Mouse (Mus musculus): ENCODE measurements at regions not wholly inside any gene's neighbourhood (a gene's known extent, or its start where the extent isn't known, plus 50 kb on each side); places are given as distances from the start of the nearest gene placed in this dataset.

GRCm38 (mm10) chr3:14998521-14998920, 112.4 kb downstream of the Car2 start:
- no peak for TF ChIP-seq USF1 (IDR thresholded peaks at IDR 0.05; ENCODE audit: low read depth, low read length)
- TF ChIP-seq E2F4 (IDR thresholded peaks at IDR 0.05; ENCODE audit: borderline replicate concordance, low read depth, low read length): no peak
- TF ChIP-seq NRF1 (IDR thresholded peaks at IDR 0.05; ENCODE audit: insufficient read depth, low read depth, low read length, poor library complexity, severe bottlenecking): no peak
- no peak for TF ChIP-seq ELF1 (IDR thresholded peaks at IDR 0.05; ENCODE audit: low read depth, low read length)
- no peak for TF ChIP-seq EP300 (IDR thresholded peaks at IDR 0.05; ENCODE audit: low read depth in 1 of 2, low read length in 2 of 2)
- no peak for TF ChIP-seq MYB (IDR thresholded peaks at IDR 0.05; ENCODE audit: low read depth, low read length)
- no peak for TF ChIP-seq ETS1 (IDR thresholded peaks at IDR 0.05; ENCODE audit: low read depth, low read length)
- no peak for TF ChIP-seq TAL1 (IDR thresholded peaks at IDR 0.05; ENCODE audit: low read length)
- no peak for TF ChIP-seq GATA1 (IDR thresholded peaks at IDR 0.05; ENCODE audit: low read depth, low read length)
- no peak for TF ChIP-seq SIN3A (IDR thresholded peaks at IDR 0.05; ENCODE audit: low read length)
- TF ChIP-seq SMC3 (IDR thresholded peaks at IDR 0.05; ENCODE audit: low read depth, low read length): no peak
- no peak for TF ChIP-seq BHLHE40 (IDR thresholded peaks at IDR 0.05; ENCODE audit: borderline replicate concordance, low read depth, low read length)
- TF ChIP-seq CHD1 (IDR thresholded peaks at IDR 0.05; ENCODE audit: low read depth, low read length): no peak
- TF ChIP-seq GABPA (IDR thresholded peaks at IDR 0.05; ENCODE audit: low read depth, low read length): no peak
- TF ChIP-seq ZC3H11A (IDR thresholded peaks at IDR 0.05; ENCODE audit: low read depth, low read length): no peak
- no peak for TF ChIP-seq MXI1 (IDR thresholded peaks at IDR 0.05; ENCODE audit: low read depth, low read length)
- TF ChIP-seq ZNF384 (IDR thresholded peaks at IDR 0.05; ENCODE audit: low read depth, low read length): no peak
- TF ChIP-seq MAZ (IDR thresholded peaks at IDR 0.05; ENCODE audit: low read depth, low read length): no peak
- no peak for TF ChIP-seq CTCF (IDR thresholded peaks at IDR 0.05 in 2 of 3, conservative IDR thresholded peaks at IDR 0.05 in 1 of 3; ENCODE audit: control insufficient read depth in 1 of 3, insufficient read depth in 1 of 3, low read depth in 2 of 3, low read length in 3 of 3, poor library complexity in 1 of 3, severe bottlenecking in 1 of 3)

GRCm38 (mm10) chr3:14999411-14999810, 113.3 kb downstream of the Car2 start:
- TF ChIP-seq RAD21 (IDR thresholded peaks at IDR 0.05; ENCODE audit: low read depth, low read length) (no peak), ZMIZ1 (IDR thresholded peaks at IDR 0.05; ENCODE audit: low read depth, low read length) (no peak), CHD2 (IDR thresholded peaks at IDR 0.05; ENCODE audit: low read length) (no peak), TBP (IDR thresholded peaks at IDR 0.05; ENCODE audit: low read depth, low read length) (no peak), ZKSCAN1 (IDR thresholded peaks at IDR 0.05; ENCODE audit: low read depth, low read length) (no peak), POLR2A (IDR thresholded peaks at IDR 0.05; ENCODE audit: control insufficient read depth in 1 of 2, insufficient read depth in 1 of 2, low read depth in 1 of 2, low read length in 2 of 2, poor library complexity in 1 of 2) (no peak), USF1 (IDR thresholded peaks at IDR 0.05; ENCODE audit: low read depth, low read length) (no peak), EP300 (IDR thresholded peaks at IDR 0.05; ENCODE audit: low read depth in 1 of 2, low read length in 2 of 2) (no peak), E2F4 (IDR thresholded peaks at IDR 0.05; ENCODE audit: borderline replicate concordance, low read depth, low read length) (no peak), TAL1 (IDR thresholded peaks at IDR 0.05; ENCODE audit: low read length) (no peak), SMC3 (IDR thresholded peaks at IDR 0.05; ENCODE audit: low read depth, low read length) (no peak)
- DNase-seq (ENCODE audit: low read depth, low spot score): no peak
- H3K9me3 ChIP-seq (replicated peaks; ENCODE audit: insufficient read depth, low read length): no peaks in the 10 kb centered on the region
- H3K4me3 ChIP-seq (ENCODE audit: control insufficient read depth in 1 of 2, insufficient read depth in 1 of 2, low read depth in 2 of 2, low read length in 2 of 2): no peak overlapping the region
- no peaks in the 10 kb centered on the region for H3K27me3 ChIP-seq (ENCODE audit: control insufficient read depth in 1 of 2, insufficient read depth in 2 of 2, low read length in 2 of 2)
- no peak overlapping the region for H3K27ac ChIP-seq (ENCODE audit: control insufficient read depth, low read depth, low read length)
- H3K9ac ChIP-seq (ENCODE audit: control insufficient read depth, low read depth, low read length, poor library complexity, severe bottlenecking): no peak overlapping the region
- peaks cover 0 to 9% of the 10 kb centered on the region in 2 experiments; a peak in 3 of 4 replicates for H3K4me1 ChIP-seq (ENCODE audit: control insufficient read depth in 1 of 2, insufficient read depth in 2 of 2, low read length in 2 of 2)
- peaks cover 0 to 8% of the 10 kb centered on the region in 2 experiments; a peak in 2 of 4 replicates for H3K36me3 ChIP-seq (ENCODE audit: control insufficient read depth in 1 of 2, insufficient read depth in 2 of 2, low read length in 2 of 2)
- no peaks in the 10 kb centered on the region for H3K79me2 ChIP-seq (ENCODE audit: control insufficient read depth, insufficient read depth, low read length, poor library complexity)

More at GRCm38 (mm10) chr3:14998521-14998920, 112.4 kb downstream of the Car2 start:
- H3K9me3 ChIP-seq (replicated peaks; ENCODE audit: insufficient read depth, low read length): no peaks in the 10 kb centered on the region
- no peak overlapping the region for H3K9ac ChIP-seq (ENCODE audit: control insufficient read depth, low read depth, low read length, poor library complexity, severe bottlenecking)
- H3K27me3 ChIP-seq (ENCODE audit: control insufficient read depth in 1 of 2, insufficient read depth in 2 of 2, low read length in 2 of 2): no peaks in the 10 kb centered on the region
- DNase-seq (ENCODE audit: low read depth, low spot score): no peak
- H3K36me3 ChIP-seq (ENCODE audit: control insufficient read depth in 1 of 2, insufficient read depth in 2 of 2, low read length in 2 of 2): peaks cover 0 to 8% of the 10 kb centered on the region in 2 experiments; a peak in 2 of 4 replicates
- no peaks in the 10 kb centered on the region for H3K79me2 ChIP-seq (ENCODE audit: control insufficient read depth, insufficient read depth, low read length, poor library complexity)
- H3K4me1 ChIP-seq (ENCODE audit: control insufficient read depth in 1 of 2, insufficient read depth in 2 of 2, low read length in 2 of 2): peaks cover 0 to 9% of the 10 kb centered on the region in 2 experiments; a peak in 3 of 4 replicates
- no peak overlapping the region for H3K4me3 ChIP-seq (ENCODE audit: control insufficient read depth in 1 of 2, insufficient read depth in 1 of 2, low read depth in 2 of 2, low read length in 2 of 2)
- H3K27ac ChIP-seq (ENCODE audit: control insufficient read depth, low read depth, low read length): no peak overlapping the region

All from MEL (cell line).